Mouse (Mus musculus) neural tube, embryonic 14.5 days (tissue): ENCODE data around the gene Nfatc2. TPM values are rescaled to one million over a fixed set of nuclear protein-coding genes. Genes with fewer than 3 reads are reported as not detected.
A peak's percentile ranks its signal among the peaks of the same experiment; 100 is the strongest.

ENCODE experiments used
- ATAC-seq: fragments of 200-750 bp; cut with Nextera tagmentation; 2 replicates; pipeline ENCODE4 v1.8.0; 2017; ENCODE audit warnings: low read depth, mild to moderate bottlenecking, moderate TSS enrichment, moderate library complexity
- H3K27ac ChIP-seq: fragments of 300-500 bp; sonication (generic); 2 replicates; pipeline ENCODE4 v1.5.1; 2014; ENCODE audit warnings: low read depth, mild to moderate bottlenecking, control low read depth, low read length, moderate library complexity, mixed read lengths
- H3K27me3 ChIP-seq: fragments of 300-500 bp; sonication (generic); 2 replicates; pipeline ENCODE4 v1.6.1; 2014; ENCODE audit warnings: low read length; ENCODE audit not compliant: control insufficient read depth, insufficient read depth
- H3K36me3 ChIP-seq: fragments of 300-500 bp; sonication (generic); 2 replicates; pipeline ENCODE4 v1.6.1; 2014; ENCODE audit warnings: low read length, mixed read lengths; ENCODE audit not compliant: control insufficient read depth, insufficient read depth
- H3K4me1 ChIP-seq: fragments of 300-500 bp; sonication (generic); 2 replicates; pipeline ENCODE4 v1.6.1; 2014; ENCODE audit warnings: low read length; ENCODE audit not compliant: control insufficient read depth, insufficient read depth
- H3K4me2 ChIP-seq: fragments of 300-500 bp; sonication (generic); 2 replicates; pipeline ENCODE4 v1.6.1; 2014; ENCODE audit warnings: mild to moderate bottlenecking, low read depth, low read length, control low read depth
- H3K4me3 ChIP-seq: fragments of 300-500 bp; sonication (generic); 2 replicates; pipeline ENCODE4 v1.5.1; 2014; ENCODE audit warnings: low read depth, low read length, control low read depth, mixed read lengths
- H3K9ac ChIP-seq: fragments of 300-500 bp; sonication (generic); replicated peaks from 2 replicates; pipeline ENCODE4 v1.6.1; 2014; ENCODE audit warnings: low read depth, mild to moderate bottlenecking, control low read depth, low read length, mixed read lengths
- H3K9me3 ChIP-seq: fragments of 300-500 bp; sonication (generic); 2 replicates; pipeline ENCODE4 v1.6.1; 2016; ENCODE audit warnings: low read length; ENCODE audit not compliant: control insufficient read depth
- WGBS: fragments of 180-500 bp; shearing (Covaris S2); extraction: QIAGEN DNeasy Blood & Tissue Kit; methylation state at CpG from one replicate; pipeline ENCODE4 v1.1.7; 2014; 5-methylcytosine and 5-hydroxymethylcytosine counted together
- polyA plus RNA-seq: library from polyadenylated mRNA; unstranded; fragments of >200 nt; fragmentation: Nextera tagmentation; extraction: Ambion mirVana; gene quantifications from 2 replicates; pipeline ENCODE4 v1.2.1, GENCODE M21; 2014

Gene Nfatc2
- polyA plus RNA-seq, 1 experiment from 2014 or later = 4.0 TPM

DNA sequence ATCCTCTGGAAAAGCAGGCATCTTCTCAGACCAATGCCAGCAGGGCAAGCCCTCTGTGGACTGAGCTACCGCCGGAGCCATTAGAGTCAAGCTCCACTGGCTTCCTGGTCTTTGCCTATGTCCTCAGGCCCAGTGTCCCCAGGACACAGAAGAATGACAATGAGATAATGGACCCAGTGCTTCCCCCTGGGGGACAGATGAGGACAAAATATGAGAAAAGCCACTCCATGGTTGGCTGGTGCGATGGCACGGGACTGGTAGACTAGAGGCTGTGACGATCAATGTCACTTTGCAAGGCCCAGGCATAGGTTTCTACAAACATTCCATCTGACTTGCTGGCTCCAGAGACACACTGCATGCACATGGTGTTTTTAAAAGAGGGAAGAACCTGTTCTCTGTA is 8.5 kb downstream of the Nfatc2 start:
- no peak for ATAC-seq
- no peaks in the 10 kb centered on the region for H3K9me3 ChIP-seq
- no peak overlapping the region for H3K27ac ChIP-seq
- peaks cover 19% of the 10 kb centered on the region for H3K27me3 ChIP-seq
- H3K4me1 ChIP-seq = peaks cover 21% of the 10 kb centered on the region
- 89% methylated on average over 5 of the region's 5 CpGs for WGBS
- H3K4me3 ChIP-seq = no peak overlapping the region
- no peaks in the 10 kb centered on the region for H3K36me3 ChIP-seq
- H3K9ac ChIP-seq = no peak overlapping the region
- no peak overlapping the region for H3K4me2 ChIP-seq

GRCm38 (mm10) chr2:168591076-168591475 is 10.4 kb downstream of the Nfatc2 start:
- H3K4me1 ChIP-seq = peaks cover 21% of the 10 kb centered on the region
- ATAC-seq = no peak
- H3K27ac ChIP-seq = no peak overlapping the region
- 76% methylated on average over 2 of the region's 2 CpGs for WGBS
- no peaks in the 10 kb centered on the region for H3K9me3 ChIP-seq
- H3K4me3 ChIP-seq = no peak overlapping the region
- H3K4me2 ChIP-seq = no peak overlapping the region
- no peak overlapping the region for H3K9ac ChIP-seq
- no peaks in the 10 kb centered on the region for H3K36me3 ChIP-seq
- peaks cover 19% of the 10 kb centered on the region for H3K27me3 ChIP-seq

DNA sequence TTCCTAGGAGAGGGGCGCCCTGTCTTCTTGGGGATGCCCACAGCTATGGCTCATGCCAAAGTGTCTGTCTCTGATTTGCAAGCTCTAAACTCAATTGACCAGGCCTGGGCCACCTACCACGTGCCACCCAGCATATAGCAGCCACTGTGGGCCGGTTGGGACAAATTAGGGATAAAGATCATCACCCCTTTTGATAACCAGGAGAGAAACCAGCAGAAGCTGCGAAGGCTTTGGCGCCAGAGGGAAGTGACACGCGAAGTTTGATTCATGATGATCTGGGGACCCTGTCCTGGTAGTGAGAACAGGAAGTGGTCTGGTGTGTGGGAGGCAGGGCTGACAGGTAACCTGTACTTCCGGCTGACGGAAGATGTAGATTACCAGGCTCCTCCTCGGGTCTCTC is 10.9 kb downstream of the Nfatc2 start:
- no peak for ATAC-seq
- Histone ChIP-seq H3K36me3 (no peaks in the 10 kb centered on the region), H3K27me3 (peaks cover 19% of the 10 kb centered on the region), H3K4me2 (peak overlapping the region; percentile 47; the same call in 1 of the 2 replicates), H3K4me1 (peaks cover 21% of the 10 kb centered on the region), H3K27ac (no peak overlapping the region), H3K4me3 (peak overlapping the region; percentile 18; the same call in 1 of the 2 replicates), H3K9me3 (no peaks in the 10 kb centered on the region), H3K9ac (no peak overlapping the region)
- WGBS = 47% methylated on average over 10 of the region's 10 CpGs

GRCm38 (mm10) chr2:168590168-168590551 is 11.3 kb downstream of the Nfatc2 start:
- H3K4me2 ChIP-seq = peak overlapping the region; percentile 47
- no peaks in the 10 kb centered on the region for H3K36me3 ChIP-seq
- WGBS = 1% methylated on average over 27 of the region's 38 CpGs
- ATAC-seq = peak; percentile 24; the same call in 1 of the 2 replicates
- H3K27me3 ChIP-seq = peaks cover 19% of the 10 kb centered on the region
- peak overlapping the region; percentile 32; the same call in 1 of the 2 replicates for H3K9ac ChIP-seq
- peaks cover 21% of the 10 kb centered on the region for H3K4me1 ChIP-seq
- no peaks in the 10 kb centered on the region for H3K9me3 ChIP-seq
- peak overlapping the region; percentile 18; the same call in 1 of the 2 replicates for H3K4me3 ChIP-seq
- H3K27ac ChIP-seq = no peak overlapping the region

- H3K4me3 ChIP-seq = peak overlapping the region; percentile 18; the same call in 1 of the 2 replicates
- H3K9ac ChIP-seq = peak overlapping the region; percentile 32; the same call in 1 of the 2 replicates
- peaks cover 21% of the 10 kb centered on the region for H3K4me1 ChIP-seq
- no peak overlapping the region for H3K27ac ChIP-seq
- ATAC-seq = 0 out of 2 replicates have a peak, but pooled peaks have one; percentile 41
- peak overlapping the region; percentile 47 for H3K4me2 ChIP-seq
- peaks cover 19% of the 10 kb centered on the region for H3K27me3 ChIP-seq
- WGBS = 4% methylated on average over 21 of the region's 21 CpGs
- H3K9me3 ChIP-seq = no peaks in the 10 kb centered on the region
- no peaks in the 10 kb centered on the region for H3K36me3 ChIP-seq
Measured at GRCm38 (mm10) chr2:168589368-168590167, 11.9 kb downstream of the Nfatc2 start.

DNA sequence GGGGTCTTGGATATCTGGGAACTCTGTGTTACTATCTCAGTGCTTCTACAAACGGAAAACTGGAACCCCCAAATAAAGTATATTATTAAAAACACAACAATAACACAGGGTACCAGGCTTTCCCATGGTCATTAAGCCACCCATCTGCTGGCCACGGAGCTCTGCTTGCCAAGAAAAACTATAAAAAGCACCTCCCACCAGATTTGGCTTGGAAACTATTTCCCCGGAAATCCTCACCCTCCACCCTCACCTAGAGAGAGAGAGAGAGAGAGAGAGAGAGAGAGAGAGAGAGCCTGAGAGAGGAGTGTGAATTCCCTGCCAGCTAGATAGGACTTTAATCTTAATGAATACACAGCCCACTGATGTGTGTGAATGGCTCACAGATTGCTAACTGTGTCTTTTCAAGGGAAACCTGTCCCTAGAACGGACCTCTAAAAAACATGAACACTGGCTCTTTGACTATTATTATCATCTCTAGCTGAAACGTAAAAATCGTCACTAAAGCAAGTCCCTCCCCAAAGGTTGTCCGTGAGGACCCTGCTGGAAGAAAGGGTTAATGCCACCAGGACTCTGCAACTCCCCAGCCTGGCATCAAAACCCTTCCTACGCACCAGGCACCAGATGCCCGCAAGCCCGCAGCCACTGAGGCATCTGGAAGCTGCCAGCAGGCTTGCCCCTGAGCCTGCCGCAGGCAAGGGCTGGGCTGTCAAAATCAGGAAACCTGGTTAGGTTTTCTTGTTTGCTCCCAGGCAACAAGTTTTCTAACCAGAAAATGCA is 12.7 kb downstream of the Nfatc2 start:
- Histone ChIP-seq H3K4me1 (peaks cover 21% of the 10 kb centered on the region), H3K9me3 (no peaks in the 10 kb centered on the region), H3K27ac (no peak overlapping the region), H3K27me3 (peaks cover 19% of the 10 kb centered on the region), H3K4me3 (no peak overlapping the region), H3K4me2 (0 out of 2 replicates have a peak overlapping the region, but pooled peaks have one; percentile 4), H3K9ac (no peak overlapping the region), H3K36me3 (no peaks in the 10 kb centered on the region)
- no peak for ATAC-seq
- WGBS = 46% methylated on average over 11 of the region's 11 CpGs

GRCm38 (mm10) chr2:168587159-168587558 is 14.3 kb downstream of the Nfatc2 start:
- peaks cover 19% of the 10 kb centered on the region for H3K27me3 ChIP-seq
- H3K4me3 ChIP-seq = no peak overlapping the region
- ATAC-seq = no peak
- H3K4me2 ChIP-seq = no peak overlapping the region
- WGBS = 59% methylated on average over 8 of the region's 8 CpGs
- H3K4me1 ChIP-seq = peaks cover 21% of the 10 kb centered on the region
- H3K27ac ChIP-seq = no peak overlapping the region
- H3K9ac ChIP-seq = no peak overlapping the region
- H3K36me3 ChIP-seq = no peaks in the 10 kb centered on the region
- no peaks in the 10 kb centered on the region for H3K9me3 ChIP-seq

DNA sequence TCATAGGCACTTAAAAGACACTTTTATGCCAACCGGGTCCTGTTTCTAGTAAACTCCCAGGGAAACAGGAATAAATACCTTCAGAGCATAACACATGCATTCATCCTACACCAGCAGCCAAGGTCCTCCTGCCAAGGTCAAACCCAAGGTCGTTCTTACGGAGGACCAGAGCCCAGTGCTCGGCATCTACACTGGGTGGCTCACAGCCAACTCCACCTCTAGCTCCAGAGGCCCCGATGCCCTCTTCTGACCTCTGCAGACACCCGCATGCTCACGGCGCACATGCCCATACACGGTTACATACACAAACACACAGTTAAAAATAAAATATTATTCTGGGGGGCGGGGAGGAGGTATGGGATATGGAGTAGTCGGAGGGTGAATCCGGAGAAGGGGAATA is 14.9 kb downstream of the Nfatc2 start:
- Histone ChIP-seq H3K36me3 (no peaks in the 10 kb centered on the region), H3K4me3 (no peak overlapping the region), H3K4me2 (no peak overlapping the region), H3K4me1 (peaks cover 21% of the 10 kb centered on the region), H3K27ac (no peak overlapping the region), H3K9me3 (no peaks in the 10 kb centered on the region), H3K9ac (no peak overlapping the region), H3K27me3 (peaks cover 19% of the 10 kb centered on the region)
- 86% methylated on average over 12 of the region's 12 CpGs for WGBS
- ATAC-seq = no peak

GRCm38 (mm10) chr2:168584857-168585256 is 16.6 kb downstream of the Nfatc2 start:
- Histone ChIP-seq H3K27me3 (peaks cover 8% of the 10 kb centered on the region), H3K4me2 (no peak overlapping the region), H3K9ac (no peak overlapping the region), H3K36me3 (no peaks in the 10 kb centered on the region), H3K4me3 (no peak overlapping the region), H3K27ac (no peak overlapping the region), H3K4me1 (peaks cover 13% of the 10 kb centered on the region), H3K9me3 (no peaks in the 10 kb centered on the region)
- ATAC-seq = no peak
- WGBS = 76% methylated on average over 6 of the region's 6 CpGs
